Mouse (Mus musculus) MEL (cell line): Measurements from ENCODE around the gene St6galnac1.

ENCODE experiments used
- CHD2 ChIP-seq: IDR thresholded peaks from 2 replicates; pipeline ENCODE4 v1.6.1; 2011; ENCODE audit warnings: low read length, improper control_type of control experiment
- CTCF ChIP-seq, 3 experiments: IDR thresholded peaks in 2 of 3; conservative IDR thresholded peaks in 1 of 3; 2 replicates each; pipeline ENCODE4 v1.5.1; 2011 to 2012; ENCODE audit warnings: low read length in 3 of 3, low read depth in 2 of 3, mild to moderate bottlenecking in 2 of 3, improper control_type of control experiment in 1 of 3, inconsistent platforms in 1 of 3, mixed read lengths in 1 of 3, moderate library complexity in 1 of 3; ENCODE audit not compliant: control insufficient read depth in 1 of 3, insufficient read depth in 1 of 3, poor library complexity in 1 of 3, severe bottlenecking in 1 of 3
- E2F4 ChIP-seq: IDR thresholded peaks from 2 replicates; pipeline ENCODE4 v1.6.1; 2011; ENCODE audit warnings: low read depth, low read length, improper control_type of control experiment, borderline replicate concordance
- EP300 ChIP-seq, 2 experiments: IDR thresholded peaks; 2 replicates each; pipeline ENCODE4 v1.6.1; 2011; ENCODE audit warnings: improper control_type of control experiment in 2 of 2, low read length in 2 of 2, low read depth in 1 of 2, mild to moderate bottlenecking in 1 of 2
- HCFC1 ChIP-seq: IDR thresholded peaks from 2 replicates; pipeline ENCODE4 v1.6.1; 2012; ENCODE audit warnings: low read depth, mild to moderate bottlenecking, inconsistent platforms, low read length, improper control_type of control experiment, moderate library complexity
- MAFK ChIP-seq: IDR thresholded peaks from 2 replicates; pipeline ENCODE4 v1.6.1; 2011; ENCODE audit warnings: low read depth, mild to moderate bottlenecking, low read length, improper control_type of control experiment, borderline replicate concordance
- POLR2A ChIP-seq, 2 experiments: IDR thresholded peaks; 2 replicates each; pipeline ENCODE4 v1.6.1; 2011 to 2012; ENCODE audit warnings: low read length in 2 of 2, mild to moderate bottlenecking in 2 of 2, control low read depth in 1 of 2, improper control_type of control experiment in 1 of 2, low read depth in 1 of 2, moderate library complexity in 1 of 2; ENCODE audit not compliant: control insufficient read depth in 1 of 2, insufficient read depth in 1 of 2, poor library complexity in 1 of 2
- RAD21 ChIP-seq: IDR thresholded peaks from 2 replicates; pipeline ENCODE4 v1.6.1; 2011; ENCODE audit warnings: mild to moderate bottlenecking, low read depth, low read length, improper control_type of control experiment
- TAL1 ChIP-seq: IDR thresholded peaks from 2 replicates; pipeline ENCODE4 v1.6.1; 2012; ENCODE audit warnings: mild to moderate bottlenecking, inconsistent platforms, low read length, moderate library complexity, mixed read lengths
- ZMIZ1 ChIP-seq: IDR thresholded peaks from 2 replicates; pipeline ENCODE4 v1.6.1; 2012; ENCODE audit warnings: low read depth, mild to moderate bottlenecking, inconsistent platforms, low read length, improper control_type of control experiment, moderate library complexity

DNA sequence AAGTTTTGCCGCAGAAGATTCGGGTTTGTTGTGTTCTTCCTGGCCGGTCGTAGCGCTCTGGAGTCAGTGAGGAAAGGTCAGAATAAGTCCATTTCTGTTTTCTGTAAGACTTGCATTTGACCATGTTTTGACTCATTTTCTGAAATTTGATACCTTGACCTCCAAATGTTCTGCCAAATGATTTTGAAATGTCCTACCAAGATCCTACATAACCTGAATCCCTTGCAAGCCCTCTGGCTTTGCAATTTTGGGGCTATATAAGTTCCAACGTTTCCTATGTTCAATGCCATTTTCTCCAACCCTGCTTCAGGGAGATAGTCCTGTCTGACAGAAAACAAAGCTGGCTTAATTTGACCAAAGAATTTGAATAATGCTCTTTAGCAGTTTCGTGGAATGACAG is 11.0 kb downstream of the St6galnac1 start:
- TF ChIP-seq CTCF (IDR thresholded peaks at IDR 0.05 in 2 of 3, conservative IDR thresholded peaks at IDR 0.05 in 1 of 3; ENCODE audit: control insufficient read depth in 1 of 3, insufficient read depth in 1 of 3, low read depth in 2 of 3, low read length in 3 of 3, poor library complexity in 1 of 3, severe bottlenecking in 1 of 3) = no peak
- no peak for TF ChIP-seq POLR2A (IDR thresholded peaks at IDR 0.05; ENCODE audit: control insufficient read depth in 1 of 2, insufficient read depth in 1 of 2, low read depth in 1 of 2, low read length in 2 of 2, poor library complexity in 1 of 2)
- no peak for TF ChIP-seq ZMIZ1
- no peak for TF ChIP-seq EP300 (IDR thresholded peaks at IDR 0.05; ENCODE audit: low read depth in 1 of 2, low read length in 2 of 2)
- TF ChIP-seq E2F4 = no peak
- no peak for TF ChIP-seq MAFK
- no peak for TF ChIP-seq HCFC1
- no peak for TF ChIP-seq TAL1
- no peak for TF ChIP-seq CHD2
- no peak for TF ChIP-seq RAD21
